Mouse (Mus musculus): ENCODE data around the gene Ddx41. TPM values are rescaled to one million over a fixed set of nuclear protein-coding genes. Genes with fewer than 3 reads are reported as not detected.

The Ddx41 gene
- total RNA-seq (2023), result 100 to 1,000 TPM; 135 to 147 TPM

DNA sequence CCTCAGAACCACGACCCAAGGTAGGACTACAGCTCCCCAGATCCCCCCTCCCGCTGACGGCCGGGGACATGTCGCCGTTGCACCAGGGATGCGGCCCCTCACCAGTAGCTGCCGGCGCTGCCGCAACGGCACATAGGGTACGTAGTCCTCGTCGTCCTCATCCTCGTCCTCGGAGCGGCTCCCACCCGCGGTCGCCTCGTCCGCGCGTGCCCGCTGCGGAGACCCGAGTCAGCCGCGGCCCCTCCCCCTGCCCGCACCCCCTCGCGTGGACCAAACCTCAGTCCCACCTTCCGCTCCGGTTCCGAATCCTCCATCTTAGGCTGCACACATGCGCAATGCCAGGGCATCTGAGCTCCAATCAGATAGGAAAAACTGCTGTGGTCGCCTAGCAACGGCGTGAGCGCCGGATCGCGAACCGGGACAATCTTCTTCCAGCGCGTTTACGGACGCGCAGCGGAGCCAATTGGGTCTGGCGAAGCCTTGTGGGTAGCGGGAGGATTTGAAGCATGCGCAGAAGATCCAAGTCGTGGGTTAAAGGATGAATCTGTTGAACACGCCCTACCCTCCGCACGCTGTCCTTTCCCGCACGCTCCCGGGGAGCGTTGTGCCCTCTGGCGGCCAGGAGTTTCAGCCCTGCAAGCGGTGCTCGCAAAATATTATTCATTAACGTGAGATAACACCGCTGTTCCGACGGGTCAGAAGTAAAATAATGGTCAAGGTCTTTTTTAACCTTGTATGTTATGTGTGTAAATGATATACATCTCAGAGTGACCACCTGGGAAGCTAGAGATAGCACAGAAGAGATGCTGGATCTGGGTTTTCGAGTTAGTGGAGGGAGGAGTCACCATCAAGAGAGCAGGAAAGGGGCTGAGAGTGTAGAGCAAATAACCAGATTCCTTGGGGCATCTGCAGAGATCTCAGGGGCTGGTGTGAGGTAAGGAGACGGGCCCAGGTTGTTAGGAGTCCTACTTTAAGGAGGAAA, at the start of gene Ddx41:
Gene Ddx41 (minus strand): TSS at position 465 of the 982 bp plus-strand sequence.

DNA sequence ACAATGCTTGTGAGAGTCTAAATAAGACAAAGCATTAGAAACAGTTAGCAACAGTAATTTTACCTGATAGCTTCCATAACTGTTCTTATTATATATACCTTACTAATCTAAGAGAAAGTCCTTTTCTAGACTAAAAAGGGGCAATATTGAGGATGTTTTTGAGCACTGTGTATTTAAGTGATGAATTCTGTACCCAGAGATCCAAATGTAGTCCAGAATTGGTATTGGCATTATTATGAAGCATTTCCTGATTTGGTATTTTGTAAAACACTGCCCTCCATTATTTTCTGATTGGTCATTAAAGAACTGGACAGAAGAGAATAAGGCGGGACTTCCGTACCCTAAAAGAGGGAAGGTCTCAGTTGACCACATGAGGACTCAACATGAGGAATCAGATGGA, 37.0 kb upstream of the Ddx41 start, which contains the start of gene Tmed9:
Gene Tmed9 (plus strand): TSS at position 301 of the 400 bp plus-strand sequence.

DNA sequence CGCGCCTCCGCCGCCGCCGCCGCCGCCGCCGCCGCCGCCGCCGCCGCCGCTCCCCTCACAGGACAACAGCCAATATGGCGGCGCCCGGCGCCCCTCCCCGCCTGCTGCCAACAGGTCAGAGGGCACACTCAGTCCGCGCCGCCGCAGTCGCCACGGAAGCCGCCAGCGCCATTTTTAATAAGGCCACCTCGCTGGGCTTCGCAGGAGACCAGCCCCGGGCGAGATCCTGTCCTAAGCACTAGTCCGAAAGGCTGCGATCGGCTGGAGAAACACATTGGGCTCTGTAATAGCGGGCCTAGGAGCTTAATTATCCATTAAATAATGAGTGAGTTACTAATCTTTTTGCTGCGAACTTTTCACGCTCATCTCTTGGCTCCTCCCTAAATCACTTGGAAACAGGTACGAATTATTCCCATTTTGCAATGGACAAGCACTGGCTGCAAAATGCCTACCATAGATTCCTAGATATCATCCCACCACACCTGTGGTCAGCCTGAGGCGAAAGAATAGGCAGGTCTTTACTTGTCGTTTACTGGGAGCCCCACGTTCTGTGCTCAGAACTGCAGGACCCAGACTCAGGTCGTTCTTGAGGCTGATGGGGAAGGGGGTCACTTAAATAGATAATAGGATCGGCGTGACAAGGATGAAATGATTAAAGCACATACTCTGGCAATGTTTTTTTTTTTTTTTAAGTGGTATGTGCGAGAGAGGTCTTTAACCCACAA, 34.7 kb upstream of the Ddx41 start, which contains the start of gene Fam193b:
Gene Fam193b (minus strand): TSS at position 94 of the 725 bp plus-strand sequence.

DNA sequence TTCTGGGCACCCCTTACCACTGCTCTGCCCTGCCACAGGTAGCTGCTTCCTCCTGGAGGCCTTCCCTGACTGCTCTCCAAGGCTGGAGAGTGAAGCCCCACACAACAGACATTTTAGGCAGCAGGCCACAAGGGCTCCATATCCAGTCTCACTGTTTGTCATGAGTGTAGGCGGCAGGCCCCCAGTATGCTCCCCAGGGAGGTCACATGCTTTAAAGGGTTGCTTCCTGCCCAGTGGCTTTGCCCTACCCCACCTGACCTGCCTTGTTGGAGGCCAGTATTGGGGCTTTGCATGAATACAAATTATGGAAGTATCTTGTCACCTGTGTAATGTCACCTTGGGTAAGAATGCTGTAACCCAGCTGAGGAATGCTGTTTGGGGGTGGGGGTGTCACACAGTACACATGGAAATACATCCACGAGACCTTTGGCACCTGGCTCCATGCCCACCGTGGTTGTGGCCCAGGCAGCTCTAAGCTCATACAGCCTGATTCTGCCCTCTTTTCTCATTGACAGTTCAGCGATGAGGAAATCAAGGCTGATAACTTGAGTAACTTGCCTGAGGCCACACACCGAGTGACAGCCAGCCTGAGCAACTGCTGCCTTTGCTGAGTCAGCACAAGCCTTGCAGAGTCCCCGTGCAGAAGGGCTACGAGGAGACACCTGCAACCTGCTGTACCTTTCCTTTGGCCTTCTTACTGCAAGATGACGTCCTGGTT, 7.1 kb downstream of the Ddx41 start, which contains the start of gene Dok3:
Gene Dok3 (minus strand): TSS at position 99 of the 718 bp plus-strand sequence.

DNA sequence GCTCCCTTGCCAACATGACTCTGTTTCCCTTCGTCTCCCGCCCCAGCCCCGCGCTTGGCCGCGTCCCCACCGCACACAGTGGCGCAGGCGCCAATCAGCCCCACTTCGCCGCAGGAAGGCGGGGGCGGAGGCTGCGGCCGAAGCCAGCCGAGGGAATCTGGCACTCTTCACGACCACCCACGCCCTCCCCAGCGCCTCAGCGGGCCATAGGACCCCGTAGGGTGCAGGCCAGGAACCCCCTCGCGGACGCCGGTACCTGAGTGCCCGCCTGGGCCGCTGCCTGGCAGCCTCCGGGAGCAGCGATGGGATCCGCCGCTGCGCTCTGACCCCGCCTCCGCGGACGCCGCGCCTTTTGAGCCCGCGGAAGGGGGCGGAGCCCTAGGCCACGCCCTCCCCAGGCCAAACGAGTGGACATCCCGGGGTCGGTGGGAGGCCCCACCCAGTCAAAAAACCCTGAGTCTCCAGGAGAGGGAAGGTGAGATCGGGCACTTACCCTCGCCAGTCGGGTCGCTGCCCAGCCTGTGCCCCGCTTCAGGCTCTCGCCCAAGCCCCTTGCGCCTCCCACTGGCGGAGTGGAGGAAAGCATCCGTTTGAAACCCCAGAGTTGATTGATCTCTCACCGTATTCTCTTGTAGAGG, 23.2 kb downstream of the Ddx41 start, which contains the start of gene Pdlim7:
Gene Pdlim7 (minus strand): TSS at position 566 of the 638 bp plus-strand sequence.

DNA sequence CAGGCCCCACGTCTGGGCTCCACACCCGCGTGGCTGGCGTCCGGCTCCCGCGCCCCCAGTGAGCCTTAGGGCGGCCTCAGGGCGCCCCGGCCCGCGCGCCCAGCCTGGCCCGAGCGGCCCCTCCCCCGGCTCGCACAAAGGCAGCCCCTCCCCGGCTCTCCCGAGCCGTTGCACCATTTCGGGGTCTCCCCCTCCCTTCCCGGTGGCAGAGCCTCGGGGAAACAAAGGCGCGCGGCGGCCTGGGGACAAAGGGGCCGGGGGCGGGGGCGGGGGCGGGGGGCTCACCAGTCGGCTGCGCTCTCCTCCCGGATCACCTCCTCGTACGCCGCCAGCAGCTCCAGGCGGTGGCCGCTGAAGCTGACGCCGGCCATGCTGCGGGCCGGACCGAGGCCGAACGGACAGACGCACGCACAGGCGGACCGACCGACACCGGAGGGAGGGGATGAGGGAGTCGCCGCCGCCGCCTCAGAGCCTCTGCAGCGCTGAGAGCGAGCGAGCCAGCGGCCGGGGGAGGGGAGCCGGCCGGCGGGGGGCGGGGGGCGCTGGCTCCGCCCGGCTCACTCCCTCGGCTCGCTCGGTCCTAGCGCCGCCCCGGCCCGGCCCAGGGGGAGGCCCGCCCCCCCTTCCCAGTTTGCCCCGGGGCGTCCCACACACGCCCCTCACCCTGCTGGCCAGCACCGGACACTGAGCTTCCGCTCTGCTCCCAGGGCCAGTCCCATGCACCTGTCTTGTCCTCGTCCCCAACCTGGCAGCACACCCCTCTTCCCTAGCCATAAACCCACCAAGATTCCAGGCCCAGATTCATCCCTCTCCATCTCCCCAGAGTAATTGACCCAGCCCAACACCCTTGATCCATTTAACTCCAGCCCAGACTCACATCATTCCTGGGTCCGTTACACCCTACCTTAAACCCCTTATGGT, 48.6 kb downstream of the Ddx41 start, which contains the start of gene Dbn1:
Gene Dbn1 (minus strand): TSS at position 534 of the 921 bp plus-strand sequence.

Other genes starting within 250 kb of the Ddx41 start
- gene Prelid1, start 216.2 kb downstream of the Ddx41 start, total RNA-seq (2023), result 100 to 1,000 TPM; 145 to 150 TPM
- gene Rab24, start 214.7 kb downstream of the Ddx41 start, total RNA-seq (2023), result 10 to 100 TPM; 65.3 to 71.0 TPM
- 1 to 10 TPM; 1.2 to 2.2 TPM for gene Mxd3, start 206.8 kb downstream of the Ddx41 start, total RNA-seq (2023)
- 100 to 1,000 TPM; 112 to 123 TPM for gene Lman2, start 173.9 kb downstream of the Ddx41 start, total RNA-seq (2023)
- gene Rgs14, start 166.9 kb downstream of the Ddx41 start, total RNA-seq (2023), result 10 to 100 TPM; 74.5 to 83.7 TPM
- gene Slc34a1, start 138.5 kb downstream of the Ddx41 start, total RNA-seq (2023), result 1 to 10 TPM in 1 of 2 experiments, not detected in 1; 1.0 TPM
- gene Pfn3, start 121.4 kb downstream of the Ddx41 start, total RNA-seq (2023), result not detected
- 1 to 10 TPM; 1.8 to 2.1 TPM for gene F12, start 109.9 kb downstream of the Ddx41 start, total RNA-seq (2023)
- 100 to 1,000 TPM; 498 to 536 TPM for gene Grk6, start 91.6 kb downstream of the Ddx41 start, total RNA-seq (2023)
- gene Prr7, start 72.4 kb downstream of the Ddx41 start, total RNA-seq (2023), result 10 to 100 TPM; 30.1 to 41.2 TPM
- under 1 TPM in 1 of 2 experiments, not detected in 1; 0.17 TPM for gene Dbn1, start 48.5 kb downstream of the Ddx41 start, total RNA-seq (2023)
- gene Pdlim7, start 23.0 kb downstream of the Ddx41 start, total RNA-seq (2023), result 10 to 100 TPM; 29.0 to 33.3 TPM
- 100 to 1,000 TPM; 322 TPM for gene Dok3, start 7.4 kb downstream of the Ddx41 start, total RNA-seq (2023)
- 100 to 1,000 TPM; 148 to 159 TPM for gene Fam193b, start 34.5 kb upstream of the Ddx41 start, total RNA-seq (2023)
- gene Tmed9, start 37.1 kb upstream of the Ddx41 start, total RNA-seq (2023), result 10 to 100 TPM; 78.0 to 96.9 TPM
- 10 to 100 TPM; 22.3 to 27.8 TPM for gene B4galt7, start 63.2 kb upstream of the Ddx41 start, total RNA-seq (2023)
- gene Caml, start 86.3 kb upstream of the Ddx41 start, total RNA-seq (2023), result 10 to 100 TPM; 18.0 to 22.7 TPM
- gene Ddx46, start 98.4 kb upstream of the Ddx41 start, total RNA-seq (2023), result 100 to 1,000 TPM; 100 to 112 TPM
- gene B230219D22Rik, start 156.5 kb upstream of the Ddx41 start, total RNA-seq (2023), result 10 to 100 TPM; 26.3 to 27.5 TPM
- gene Txndc15, start 178.0 kb upstream of the Ddx41 start, total RNA-seq (2023), result 10 to 100 TPM; 12.7 to 14.1 TPM
- gene Pcbd2, start 190.7 kb upstream of the Ddx41 start, total RNA-seq (2023), result 10 to 100 TPM; 30.4 to 33.7 TPM
- not detected for gene Catsper3, start 247.9 kb upstream of the Ddx41 start, total RNA-seq (2023)

All from B cell, adult 67 days (primary cell).